Mouse (Mus musculus) spleen, postnatal 10 days (tissue): ENCODE results near the gene 2010109A12Rik.

Experiments used
- DNase-seq, 2 experiments: peaks; one replicate each; pipeline ENCODE4 v3.0.0; 2021 to 2022; ENCODE audit warnings: low spot score in 2 of 2

The 2010109A12Rik gene

DNA sequence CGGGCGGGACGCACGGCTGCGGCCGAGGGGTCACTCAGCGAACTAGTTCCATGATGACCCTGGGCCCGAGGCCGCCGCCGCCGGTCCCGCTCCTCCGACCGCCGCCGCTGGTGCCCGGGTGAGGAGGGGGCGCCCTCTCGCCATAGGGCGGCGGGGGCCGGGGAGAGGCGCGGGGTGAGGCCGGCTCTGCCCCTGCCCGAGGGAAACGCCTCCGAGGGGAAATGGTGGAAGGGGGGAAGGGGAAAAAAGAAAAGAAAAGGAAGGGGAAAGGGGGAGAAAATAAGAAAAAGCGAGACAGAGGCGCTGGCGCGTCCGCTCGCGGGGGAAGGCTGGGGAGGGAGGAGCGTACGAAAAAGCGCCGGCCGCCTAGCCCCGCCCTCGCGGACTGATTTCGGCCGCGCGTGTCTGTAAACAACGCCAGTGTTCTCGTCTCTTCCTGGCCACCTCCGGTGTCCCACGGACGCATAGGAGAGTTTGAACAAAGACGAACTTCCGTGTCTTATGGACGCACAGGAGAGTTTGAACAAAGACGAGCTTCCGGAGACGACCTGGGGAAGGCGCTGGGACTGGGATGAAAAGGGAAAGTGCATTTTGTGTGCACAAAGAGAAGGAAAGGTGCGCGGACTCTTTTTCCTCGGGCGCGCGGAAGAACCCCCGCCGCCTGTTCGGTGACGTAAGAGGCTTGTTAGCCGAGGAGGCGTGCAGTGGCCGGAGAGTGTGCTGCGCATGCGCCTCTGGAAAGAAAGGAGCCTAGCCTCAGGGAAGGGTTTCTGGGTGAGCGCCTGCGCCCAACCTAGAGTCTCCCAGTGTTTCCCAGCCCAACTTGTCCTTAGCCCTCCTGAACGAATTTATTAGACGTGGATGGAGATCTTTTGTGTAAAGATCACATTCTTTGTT is at the start of gene 2010109A12Rik, which contains the start of gene Ccni:
TSS of gene 2010109A12Rik (plus strand) at position 410 of the 897 bp plus-strand sequence.
TSS of gene Ccni (minus strand) at position 387 of the 897 bp plus-strand sequence.
- DNase-seq, result peak; percentile 94 to 96

DNA sequence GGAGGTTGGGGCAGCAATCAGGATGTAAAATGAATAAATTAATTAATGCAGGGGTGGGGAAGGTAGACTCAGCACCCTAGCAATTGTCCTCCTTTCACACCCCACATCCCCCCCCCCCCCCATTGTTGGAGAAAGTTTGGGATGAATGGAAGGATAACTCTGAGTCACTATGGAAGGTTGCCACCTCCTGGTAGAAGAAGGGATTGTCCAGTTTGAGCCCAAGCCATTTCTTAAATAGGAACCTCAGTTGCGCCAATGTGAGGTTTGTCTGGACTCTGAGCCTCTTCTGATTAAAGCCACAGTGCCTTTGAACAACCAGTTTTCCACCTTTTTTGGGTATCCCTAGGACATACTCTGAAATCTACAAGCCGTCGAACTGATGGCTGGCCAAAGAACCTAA is 42.8 kb upstream of the 2010109A12Rik start:
- DNase-seq, result peak in 1 of 2 experiments; percentile 40

DNA sequence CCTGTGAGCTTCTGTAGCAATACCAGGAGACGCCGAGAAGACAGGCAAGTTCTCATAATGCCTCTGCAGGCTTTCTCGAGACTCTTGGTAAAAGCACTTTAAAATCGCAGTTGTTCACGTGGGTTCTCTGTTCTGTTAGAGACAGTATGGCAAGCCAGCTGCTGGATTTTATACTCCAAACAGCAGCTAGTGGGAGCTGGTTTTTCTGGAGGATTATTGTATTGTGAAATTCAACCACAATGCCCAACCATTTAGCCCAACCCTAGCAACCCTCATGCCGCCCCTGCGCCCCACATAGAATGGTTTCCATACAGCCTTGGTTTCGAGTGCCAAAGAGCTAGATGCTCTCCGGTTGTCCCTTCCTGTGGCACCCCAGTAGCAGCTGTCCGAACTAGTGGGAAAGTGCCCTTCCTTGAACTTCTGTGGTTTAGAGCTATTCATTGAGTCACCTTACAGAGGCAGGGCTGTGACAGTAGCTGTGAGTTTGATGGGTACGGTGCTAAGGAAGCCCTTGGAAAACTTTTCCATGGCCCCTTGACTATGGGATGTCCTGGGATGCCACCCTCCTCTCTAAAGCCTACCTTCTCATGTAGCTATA is 38.3 kb upstream of the 2010109A12Rik start:
- DNase-seq, result no peak

DNA sequence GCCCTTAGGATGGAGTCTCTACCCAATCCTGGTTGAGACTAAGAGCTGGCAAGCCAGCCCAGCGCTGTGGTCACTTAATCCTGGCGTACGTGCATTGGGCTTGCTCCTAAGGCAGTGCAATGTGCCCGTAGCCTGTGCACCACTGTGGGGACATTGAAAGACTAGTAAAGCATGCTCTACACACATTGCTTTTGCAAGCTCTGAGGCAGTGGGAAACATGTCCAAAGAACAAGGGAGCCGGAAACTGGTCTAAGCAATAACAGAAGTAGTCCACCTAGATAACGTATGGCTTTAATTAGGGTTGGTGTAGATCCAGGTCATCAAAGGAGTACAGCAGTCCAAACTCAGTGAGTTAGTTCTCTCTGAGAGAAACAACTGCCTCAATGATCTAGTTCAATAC is 37.7 kb upstream of the 2010109A12Rik start:
- no peak for DNase-seq

DNA sequence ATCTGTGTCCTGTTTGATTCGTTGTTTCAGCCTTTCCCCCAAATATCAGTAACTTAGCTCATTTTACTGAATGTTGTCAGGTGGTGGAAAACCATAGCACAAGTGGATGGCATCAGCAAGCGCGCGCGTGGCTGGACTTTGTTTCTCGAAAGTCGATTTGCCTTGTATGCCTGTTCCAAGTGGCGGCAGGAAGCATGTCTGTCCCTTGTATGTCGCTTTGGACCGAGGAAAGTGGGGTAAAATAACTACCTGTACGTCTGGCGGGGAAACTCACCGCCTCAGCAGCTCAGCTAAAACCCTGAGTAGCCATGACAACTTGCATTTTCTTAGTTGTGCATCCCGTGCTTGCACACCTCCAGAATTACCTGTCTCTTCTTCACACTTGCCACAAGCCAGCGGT is 34.9 kb upstream of the 2010109A12Rik start:
- no peak for DNase-seq

DNA sequence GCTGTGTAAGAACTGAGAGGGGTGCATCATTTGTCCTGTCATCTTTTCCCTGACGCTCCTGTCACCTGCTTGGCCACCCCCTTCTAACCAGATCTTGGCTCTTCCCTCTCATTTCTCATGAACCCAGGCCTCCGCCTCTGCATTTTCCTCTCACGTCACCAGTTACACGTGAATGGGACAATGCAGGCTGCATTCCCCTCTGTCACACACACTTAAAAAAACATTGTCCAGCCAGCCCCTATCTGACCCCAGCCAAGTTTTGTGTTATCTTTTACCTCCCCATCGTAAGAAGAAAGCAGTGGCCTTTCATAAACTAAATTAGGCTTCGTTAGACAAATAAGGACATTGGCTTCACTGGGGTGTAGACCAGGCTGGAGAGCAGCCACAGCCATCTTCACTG is 33.8 kb upstream of the 2010109A12Rik start:
- DNase-seq, result no peak

DNA sequence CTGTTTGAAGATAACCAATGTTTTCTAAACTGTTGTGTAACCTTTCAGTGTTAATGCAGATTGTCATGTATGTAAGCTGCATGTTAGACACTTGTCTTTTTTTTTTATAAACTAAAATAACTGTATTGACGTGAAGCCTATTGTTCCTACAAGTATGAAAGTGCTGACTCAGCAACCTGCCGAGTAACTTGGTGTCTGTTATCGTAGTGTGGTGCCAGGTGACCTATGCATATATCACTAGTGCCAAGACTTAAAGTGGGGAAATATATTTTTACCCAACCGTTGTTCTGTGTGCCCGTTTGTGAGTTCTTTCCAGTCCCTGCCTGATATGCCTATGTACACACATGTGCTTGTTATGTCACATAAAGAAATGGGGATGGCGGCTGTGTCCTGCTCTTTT is 31.6 kb upstream of the 2010109A12Rik start:
- DNase-seq, result peak in 1 of 2 experiments; percentile 5

DNA sequence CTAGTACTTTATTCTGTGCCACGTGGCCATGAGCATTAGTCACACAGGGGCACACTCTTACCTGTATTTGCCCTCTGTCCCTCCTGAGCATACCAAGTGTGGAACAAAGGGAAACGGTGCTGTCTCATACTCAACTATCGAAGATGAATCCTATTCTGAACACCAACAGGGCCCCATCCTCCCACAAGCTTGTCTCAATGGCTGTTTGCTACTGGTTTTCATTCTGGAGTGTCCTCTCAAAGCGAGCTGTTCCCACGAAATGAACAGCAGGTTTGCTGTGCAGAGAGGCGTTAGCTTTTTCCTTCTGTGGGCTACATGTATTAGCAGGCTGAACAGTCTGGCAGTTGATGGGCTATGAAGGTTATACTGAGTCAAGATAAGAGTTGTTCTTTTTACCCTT is 27.7 kb upstream of the 2010109A12Rik start:
- DNase-seq, result no peak

DNA sequence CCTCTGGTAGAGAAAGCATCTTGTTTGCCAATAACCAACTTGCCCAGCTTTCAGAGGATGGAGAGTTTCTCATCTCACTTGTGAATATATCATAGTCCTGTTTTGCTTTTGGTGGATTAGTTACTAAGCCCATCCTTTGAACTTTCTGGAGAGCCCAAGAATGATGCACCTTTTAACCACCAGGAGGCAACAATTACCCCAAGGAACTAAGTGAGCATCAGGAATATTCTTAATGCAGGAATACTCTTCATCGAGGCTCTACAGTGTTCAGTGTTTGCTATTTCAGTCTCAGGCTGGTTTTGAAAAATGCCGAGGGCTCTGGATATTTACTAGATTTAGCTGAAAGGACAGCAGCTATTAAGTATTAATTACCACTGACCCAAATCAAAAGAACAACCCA is 26.1 kb upstream of the 2010109A12Rik start:
- no peak for DNase-seq

DNA sequence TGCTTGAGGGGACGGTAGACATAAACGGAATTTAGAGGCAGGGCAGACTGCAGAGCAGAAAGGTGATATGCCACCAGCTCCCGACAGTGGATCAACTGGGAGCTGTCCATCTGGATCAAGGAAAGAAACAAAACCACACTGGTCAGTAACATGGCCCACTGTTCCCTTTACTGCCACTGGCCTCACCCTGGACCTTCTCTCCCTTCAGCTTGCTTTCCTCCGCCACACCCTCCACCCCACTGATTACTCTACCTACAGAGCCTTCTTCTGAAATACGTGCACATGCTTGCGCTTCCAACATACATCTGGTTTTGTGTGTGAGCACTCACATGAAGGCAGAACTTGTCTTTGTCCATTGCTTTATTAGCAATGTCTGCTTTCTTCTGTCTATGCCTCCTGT is 23.0 kb upstream of the 2010109A12Rik start:
- no peak for DNase-seq

DNA sequence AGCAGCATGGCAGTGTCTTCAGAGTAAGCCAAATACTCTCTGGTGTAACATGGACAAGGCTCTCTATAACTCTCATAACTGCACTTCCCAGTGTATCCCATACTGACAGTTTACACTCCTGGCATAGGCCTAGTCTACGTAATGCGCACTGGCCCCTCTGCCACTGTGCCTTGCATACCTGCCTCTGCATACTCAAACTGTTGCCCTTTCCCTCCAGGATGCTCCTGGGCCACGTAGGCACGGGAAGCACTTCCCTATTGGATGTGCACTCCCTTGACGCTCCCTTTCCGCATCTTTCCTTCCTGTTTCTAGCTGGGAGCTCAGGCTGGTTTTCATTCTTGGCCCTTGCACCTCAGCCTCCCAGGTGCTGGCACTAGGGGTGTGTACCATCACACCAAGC is 21.8 kb upstream of the 2010109A12Rik start:
- no peak for DNase-seq

DNA sequence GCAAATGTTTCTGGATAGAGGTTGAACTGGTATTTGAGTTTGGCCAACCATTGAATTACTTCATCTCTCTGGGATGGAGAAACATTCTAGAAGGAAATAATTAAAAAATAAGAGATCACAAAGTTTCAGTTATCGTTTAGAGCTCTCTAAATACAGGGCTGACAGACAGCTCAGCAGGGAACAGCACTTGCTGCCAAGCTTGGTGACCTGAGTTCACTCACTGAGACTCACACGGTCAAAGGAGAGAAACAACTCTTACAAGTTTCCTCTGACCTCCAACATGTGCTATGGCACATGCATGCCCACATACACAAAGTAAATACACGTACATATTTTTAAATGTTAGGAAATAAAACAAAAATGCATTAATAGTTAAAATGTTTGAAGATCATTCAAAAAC is 16.7 kb upstream of the 2010109A12Rik start:
- no peak for DNase-seq

DNA sequence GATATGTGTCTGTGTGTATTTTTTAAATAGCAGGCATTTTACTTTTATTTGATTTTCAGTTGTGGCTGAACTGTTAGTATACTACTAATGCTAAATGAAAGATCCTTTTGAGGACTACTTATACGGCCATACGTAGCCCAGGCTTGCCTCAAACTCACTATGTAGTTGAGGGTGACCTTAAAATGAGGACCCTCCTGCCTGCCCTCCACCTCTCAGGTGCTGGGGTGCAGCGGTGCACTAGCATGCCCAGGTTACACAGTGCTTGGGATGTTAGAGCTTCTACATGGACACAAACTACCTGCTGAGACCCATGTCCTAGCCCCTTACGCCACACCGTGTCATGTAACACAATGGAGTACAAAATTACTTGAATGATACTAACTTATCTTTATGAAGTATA is 15.9 kb upstream of the 2010109A12Rik start:
- no peak for DNase-seq

DNA sequence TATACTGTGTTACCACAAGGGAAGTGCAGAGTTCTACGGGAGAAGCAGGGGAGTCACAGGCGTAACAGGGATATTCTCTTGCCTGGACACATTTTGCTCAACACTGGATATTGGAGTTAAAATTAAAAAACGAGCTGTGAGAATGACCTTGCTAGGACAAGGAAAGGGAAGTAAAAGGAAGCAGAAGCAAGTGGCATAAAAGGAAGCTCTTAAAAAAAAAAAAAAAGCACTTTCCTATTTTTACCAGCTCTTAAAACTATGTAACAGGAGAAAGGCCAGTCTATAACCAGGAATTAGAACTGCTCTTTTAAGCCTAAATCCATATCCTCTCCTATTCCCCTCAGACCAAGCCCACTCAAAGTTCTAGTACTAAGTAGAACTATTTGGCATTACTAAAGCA is 8.1 kb upstream of the 2010109A12Rik start:
- no peak for DNase-seq

DNA sequence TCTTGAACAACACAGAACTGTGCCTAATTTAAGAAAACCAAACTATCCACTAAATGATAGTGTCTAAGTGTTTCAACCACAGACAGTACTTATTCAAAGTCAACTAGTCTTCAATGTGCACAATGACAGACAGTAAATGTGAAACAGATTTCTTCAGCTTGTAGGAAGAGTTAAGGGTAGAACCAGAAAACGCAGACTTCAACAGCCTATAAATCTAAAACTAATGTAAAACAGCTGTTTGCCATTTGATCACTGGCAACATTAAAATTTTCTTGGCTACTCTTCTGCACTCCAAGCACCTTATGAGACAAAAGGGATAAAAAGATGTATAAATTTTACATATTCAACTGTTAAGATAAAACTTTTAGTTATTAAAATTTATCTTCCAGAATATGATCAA is 5.1 kb upstream of the 2010109A12Rik start:
- DNase-seq, result no peak

DNA sequence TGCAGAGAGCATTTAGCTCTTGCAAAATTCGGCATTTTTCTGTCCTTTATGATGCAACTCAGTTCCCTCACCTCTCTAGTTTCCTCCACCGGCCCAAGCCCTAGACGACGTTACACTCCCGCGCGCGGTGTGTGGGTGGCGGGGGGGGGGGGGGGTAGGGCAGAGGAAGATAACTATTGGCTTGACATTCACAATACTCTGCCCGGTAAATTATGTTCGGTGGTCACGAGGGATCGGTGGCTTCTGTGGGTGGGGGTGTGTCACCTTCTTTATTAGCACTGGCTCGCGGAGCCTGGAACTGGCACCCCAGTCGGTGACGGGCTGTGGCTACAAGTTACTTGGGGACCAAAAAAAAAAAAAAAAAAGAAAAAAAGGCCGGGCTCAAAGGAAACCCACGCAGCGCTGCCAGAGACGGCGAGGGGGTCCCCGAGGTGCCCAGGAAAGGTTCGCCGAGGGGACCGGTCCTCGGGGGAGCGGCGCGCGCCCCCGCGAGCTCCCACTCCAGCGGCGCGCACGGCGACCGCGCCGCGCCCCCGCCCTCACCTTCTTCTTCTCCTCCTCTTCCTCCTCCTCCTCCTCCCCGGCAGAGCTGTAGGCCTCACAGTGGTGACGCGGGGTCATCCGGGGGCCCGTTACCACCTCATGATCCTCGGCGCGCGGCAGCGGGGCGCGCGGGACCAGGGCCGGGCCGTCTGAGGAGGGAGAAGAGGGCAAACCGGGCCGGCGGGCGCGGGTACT is 778 bp upstream of the 2010109A12Rik start:
- DNase-seq, result peak; percentile 74 to 77

DNA sequence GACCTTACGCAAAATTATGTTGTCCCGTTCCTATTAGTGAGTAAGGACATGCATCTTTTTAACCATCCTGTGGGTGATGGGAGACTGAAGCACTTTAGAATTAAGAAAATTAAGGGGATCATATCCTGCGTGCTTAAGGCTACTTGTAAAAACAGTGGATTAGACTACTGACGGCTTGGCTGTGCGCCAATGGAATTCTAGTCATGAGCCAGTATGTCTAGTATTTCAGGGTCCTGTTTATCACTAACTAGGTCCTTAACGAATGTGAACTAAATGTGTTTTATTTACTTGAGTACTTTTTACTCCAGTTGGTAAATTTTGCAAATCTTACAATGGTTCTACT is 659 bp downstream of the 2010109A12Rik start:
- DNase-seq, result peak in 1 of 2 experiments; percentile 59

DNA sequence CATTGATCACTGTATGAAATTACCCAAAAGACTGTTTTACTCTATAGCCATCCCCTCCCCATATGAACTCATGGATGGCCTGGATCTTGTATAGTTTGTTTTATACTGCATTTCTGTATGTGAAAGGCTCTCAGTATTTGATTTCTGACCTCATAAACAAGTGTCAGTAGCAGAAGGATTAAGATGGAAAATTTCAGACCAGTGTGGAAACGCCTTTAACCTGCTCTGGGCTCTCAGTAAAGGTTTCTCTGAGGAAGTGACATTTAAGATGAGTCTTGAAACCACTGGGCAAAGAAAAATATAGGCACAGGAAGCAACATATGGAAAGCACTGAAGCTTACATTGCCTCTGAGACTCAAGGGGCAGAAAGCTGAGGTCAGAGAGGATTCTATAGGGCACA is 1.2 kb downstream of the 2010109A12Rik start:
- no peak for DNase-seq

DNA sequence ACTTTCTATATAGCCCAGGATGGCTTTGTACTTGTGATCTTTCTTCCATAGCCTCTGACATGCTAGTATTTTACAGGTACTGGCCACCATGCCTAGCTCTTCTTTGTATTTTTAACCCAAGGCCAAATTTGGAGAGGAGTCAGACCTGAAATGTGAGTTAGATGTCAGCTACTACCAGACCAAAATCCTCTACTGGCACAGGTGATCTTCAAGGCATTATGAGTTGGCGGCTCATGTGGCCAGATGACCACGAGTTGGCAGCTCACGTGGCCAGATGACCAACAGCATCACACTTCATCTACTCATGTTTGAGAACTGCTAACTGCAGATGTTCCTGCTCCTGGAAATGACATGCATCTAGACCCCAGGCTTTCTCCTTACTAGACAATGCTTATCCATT is 12.1 kb downstream of the 2010109A12Rik start:
- no peak for DNase-seq

DNA sequence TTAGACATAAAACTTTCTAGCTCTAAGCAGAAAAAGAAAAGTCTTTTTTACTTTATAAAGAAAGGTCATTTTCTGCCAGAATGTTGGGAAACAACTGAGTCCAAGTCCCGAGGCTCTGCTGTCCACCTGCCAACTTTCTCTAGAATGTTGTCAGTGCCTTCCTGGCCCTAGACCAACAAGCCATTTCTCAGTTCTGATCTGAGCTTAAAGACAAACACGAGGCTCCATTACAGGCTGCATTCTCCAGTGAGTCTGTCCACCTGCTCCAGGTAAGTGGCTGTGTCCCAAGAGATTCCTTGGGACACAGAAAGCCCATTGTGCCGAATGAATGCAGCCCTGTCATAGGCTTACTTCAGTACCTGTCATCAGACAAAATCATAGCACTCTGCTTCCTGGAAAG is 15.3 kb downstream of the 2010109A12Rik start:
- no peak for DNase-seq

DNA sequence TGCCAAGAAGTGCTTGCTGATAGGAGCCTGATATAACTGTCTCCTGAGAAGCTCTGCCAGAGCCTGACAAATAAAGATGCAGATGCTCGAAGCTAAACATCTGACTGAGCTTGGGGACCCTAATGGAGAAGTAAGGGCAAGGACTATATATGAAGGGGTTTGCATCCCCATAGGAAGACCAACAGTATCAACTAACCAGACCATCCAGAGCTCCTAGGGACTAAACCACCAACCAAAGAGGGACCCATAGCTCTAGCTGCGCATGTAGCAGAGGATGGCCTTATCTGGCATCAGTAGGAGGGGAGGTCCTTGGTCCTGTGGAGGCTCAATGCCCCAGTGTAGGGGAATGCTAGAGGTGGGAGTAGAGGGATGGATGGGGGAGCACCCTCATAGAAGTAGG is 18.2 kb downstream of the 2010109A12Rik start:
- no peak for DNase-seq

DNA sequence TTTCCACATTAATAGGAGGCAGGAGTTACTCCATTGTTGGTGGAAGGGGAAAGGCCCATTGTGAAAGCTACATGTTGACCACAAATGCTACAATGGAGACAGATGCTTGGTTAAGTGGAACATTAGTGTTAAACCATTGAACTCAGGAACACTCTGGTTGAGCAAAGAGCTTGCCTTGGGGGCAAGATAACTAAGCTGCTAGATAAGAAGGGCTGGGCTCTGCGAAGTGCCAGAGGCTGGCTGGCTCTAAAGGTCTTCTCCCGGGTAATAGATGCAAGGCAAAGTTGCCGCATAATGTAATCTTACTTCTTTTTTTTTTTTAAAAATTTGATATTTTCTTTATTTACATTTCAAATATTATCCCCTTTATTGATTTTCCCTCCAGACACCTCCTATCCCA is 20.8 kb downstream of the 2010109A12Rik start:
- no peak for DNase-seq

DNA sequence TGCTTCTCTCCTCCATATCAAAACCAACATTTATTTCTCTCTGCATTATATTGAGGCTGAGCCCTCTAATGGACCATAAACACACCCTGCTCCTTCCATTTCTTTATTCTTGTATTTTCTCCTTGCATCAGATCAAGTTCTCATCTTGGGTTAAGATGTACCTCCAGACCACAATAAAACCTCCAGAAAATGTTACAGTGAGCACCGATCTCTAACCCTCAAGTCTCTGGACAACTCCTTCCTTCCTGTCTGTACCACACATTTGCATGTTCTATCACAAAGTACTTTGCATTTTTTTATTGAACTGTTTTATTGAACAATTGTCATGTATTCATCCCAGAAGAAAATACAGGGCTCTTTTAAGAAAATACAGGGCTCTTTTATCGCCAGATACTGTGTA is 23.2 kb downstream of the 2010109A12Rik start:
- no peak for DNase-seq
